Mouse (Mus musculus) monocyte, adult 59 days (primary cell): ENCODE data around the gene Psg25. TPM values are rescaled to one million over a fixed set of nuclear protein-coding genes. Genes with fewer than 3 reads are reported as not detected.

ENCODE experiments used
- total RNA-seq, 2 experiments: library from RNA; stranded (reverse); gene quantifications; one replicate each; pipeline ENCODE4 v1.2.4; 2023

Psg25 gene
- not detected for total RNA-seq

GRCm38 (mm10) chr7:18532169-18532568 lies at the start of gene Psg25:
Gene Psg25, minus strand, starts transcription at chr7:18532269.

GRCm38 (mm10) chr7:18567205-18567604 lies 35.1 kb upstream of the Psg25 start, which contains the start of gene Psg27:
Gene Psg27, minus strand, starts transcription at chr7:18567305.

GRCm38 (mm10) chr7:18484077-18484476 lies 48.0 kb downstream of the Psg25 start, which contains the start of gene Psg26:
Gene Psg26, minus strand, starts transcription at chr7:18484177.

Other genes with a start within 250 kb of the Psg25 start
- gene Psg18, start 177.3 kb downstream of the Psg25 start, total RNA-seq = not detected
- gene Psg28, start 100.2 kb downstream of the Psg25 start, total RNA-seq = not detected
- gene Psg26, start 48.1 kb downstream of the Psg25 start, total RNA-seq = not detected
- not detected for gene Psg27, start 35.0 kb upstream of the Psg25 start, total RNA-seq
- not detected for gene Psg23, start 84.2 kb upstream of the Psg25 start, total RNA-seq
- not detected for gene Psg21, start 124.5 kb upstream of the Psg25 start, total RNA-seq
- not detected for gene Psg20, start 153.9 kb upstream of the Psg25 start, total RNA-seq
- not detected for gene Psg22, start 185.8 kb upstream of the Psg25 start, total RNA-seq